Mouse (Mus musculus) urinary bladder, adult 2 months (tissue): ENCODE results near the gene Unc5cl. TPM values are rescaled to one million over a fixed set of nuclear protein-coding genes. Genes with fewer than 3 reads are reported as not detected.

ENCODE experiments used
- DNase-seq: peaks from one replicate; pipeline ENCODE4 v3.0.0; 2022; ENCODE audit warnings: low spot score
- polyA plus RNA-seq: library from polyadenylated mRNA; depleted of rRNA; stranded (reverse); fragments of >200 nt; gene quantifications from 2 replicates; pipeline ENCODE4 v1.2.3, GENCODE M21; 2012

Unc5cl gene
- polyA plus RNA-seq, 1 experiment, result 0.11 TPM

DNA sequence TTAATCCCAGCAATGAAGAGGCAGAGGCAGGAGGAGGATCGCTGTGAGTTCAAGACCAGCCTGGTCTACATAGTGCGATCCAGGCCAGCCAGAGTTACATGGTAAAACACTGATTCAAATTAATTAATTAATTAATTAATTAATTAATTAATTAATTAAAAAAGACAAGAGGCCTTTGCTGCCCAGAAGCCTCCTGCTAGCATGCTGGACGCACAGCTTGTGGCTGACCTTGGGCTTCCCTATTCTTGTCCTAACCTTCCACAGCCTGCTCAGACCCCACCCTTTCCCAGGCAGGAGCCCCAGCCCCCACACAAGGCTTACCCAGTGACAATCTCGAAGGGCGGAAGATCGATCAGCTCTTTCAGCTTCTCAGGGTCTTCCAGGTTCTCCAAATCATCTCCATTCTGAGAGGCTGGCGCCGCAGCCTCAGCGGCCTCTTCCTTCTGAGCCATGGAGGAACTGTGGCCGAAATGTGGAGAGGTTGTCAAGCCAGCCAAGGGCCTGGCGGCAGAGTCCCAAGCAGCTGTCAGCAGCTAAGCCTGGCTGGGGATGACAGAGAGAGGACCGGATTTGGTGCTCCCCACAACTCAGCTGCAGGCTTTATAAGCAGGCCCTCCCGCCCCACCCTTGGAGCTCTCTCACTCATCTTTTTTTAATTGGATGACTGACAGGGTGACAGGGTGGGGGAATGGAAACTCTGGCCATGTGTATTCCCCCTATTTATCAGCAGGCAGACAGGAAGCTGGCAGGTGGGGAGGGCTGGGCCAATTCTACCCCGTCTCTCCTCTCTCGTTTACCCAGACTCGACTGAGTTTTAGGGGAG lies 22.3 kb upstream of the Unc5cl start, which contains the start of gene Apobec2:
Apobec2 (minus strand) TSS at position 773 of the 823 bp plus-strand sequence.
- no peak for DNase-seq

- no peak for DNase-seq
Measured at GRCm38 (mm10) chr17:48433006-48433655, 21.6 kb upstream of the Unc5cl start.

DNA sequence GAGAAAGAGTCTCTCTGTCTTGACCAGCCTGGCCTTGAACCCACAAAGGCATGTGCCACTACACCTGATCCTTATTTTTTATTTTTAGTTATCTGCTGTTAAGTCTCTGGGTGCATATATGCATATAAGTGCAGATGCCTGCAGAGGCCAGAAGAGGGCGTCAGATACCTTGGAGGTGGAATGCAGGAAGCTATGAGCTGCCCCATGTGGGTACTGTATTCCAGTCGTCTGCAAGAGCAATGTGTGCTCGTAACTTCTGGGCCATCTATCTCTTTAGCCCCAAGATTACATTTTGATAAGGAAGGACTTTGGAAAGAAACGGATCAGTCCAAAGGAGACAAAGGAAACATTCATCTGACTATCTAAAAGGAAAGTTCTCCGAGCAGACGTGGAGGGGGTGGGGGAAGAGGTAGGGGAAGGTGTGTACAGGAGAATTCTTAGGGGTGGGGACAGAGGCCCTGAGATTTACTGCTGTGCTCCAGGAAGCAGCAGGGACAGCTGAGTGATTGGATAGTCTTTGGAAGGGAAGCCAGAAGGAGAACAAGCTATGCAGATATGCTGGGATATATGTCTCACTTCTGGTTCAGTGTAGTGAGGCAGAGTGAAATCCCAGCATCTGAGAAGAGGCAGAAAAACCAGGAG lies 20.9 kb upstream of the Unc5cl start:
- DNase-seq, result no peak

GRCm38 (mm10) chr17:48434479-48434878 lies 20.2 kb upstream of the Unc5cl start:
- DNase-seq, result no peak

GRCm38 (mm10) chr17:48436487-48436886 lies 18.2 kb upstream of the Unc5cl start:
- no peak for DNase-seq

DNA sequence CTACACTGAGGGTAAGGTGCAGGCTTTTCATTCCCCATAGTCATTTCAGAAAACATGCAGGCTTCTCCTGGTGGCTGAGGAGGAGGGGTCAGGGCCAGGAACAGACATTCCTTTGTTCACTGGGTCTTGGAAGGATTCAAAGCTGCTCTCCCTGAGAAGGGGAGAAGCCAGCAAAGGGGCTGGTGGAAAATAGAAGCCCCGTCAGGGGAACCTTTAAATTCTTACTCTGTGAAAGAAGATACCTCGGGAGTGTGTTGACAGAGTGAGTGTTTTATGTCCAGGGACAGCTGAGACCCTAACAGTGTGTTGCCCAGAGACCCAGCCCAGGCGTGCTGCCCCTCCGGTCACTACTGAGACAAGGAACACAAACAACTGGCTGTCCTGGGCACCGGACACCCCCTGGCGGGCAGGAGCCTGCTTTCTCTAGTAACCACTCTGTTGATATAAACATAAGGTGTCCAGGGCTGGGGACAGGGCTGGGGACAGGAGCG lies 17.2 kb upstream of the Unc5cl start:
- no peak for DNase-seq

DNA sequence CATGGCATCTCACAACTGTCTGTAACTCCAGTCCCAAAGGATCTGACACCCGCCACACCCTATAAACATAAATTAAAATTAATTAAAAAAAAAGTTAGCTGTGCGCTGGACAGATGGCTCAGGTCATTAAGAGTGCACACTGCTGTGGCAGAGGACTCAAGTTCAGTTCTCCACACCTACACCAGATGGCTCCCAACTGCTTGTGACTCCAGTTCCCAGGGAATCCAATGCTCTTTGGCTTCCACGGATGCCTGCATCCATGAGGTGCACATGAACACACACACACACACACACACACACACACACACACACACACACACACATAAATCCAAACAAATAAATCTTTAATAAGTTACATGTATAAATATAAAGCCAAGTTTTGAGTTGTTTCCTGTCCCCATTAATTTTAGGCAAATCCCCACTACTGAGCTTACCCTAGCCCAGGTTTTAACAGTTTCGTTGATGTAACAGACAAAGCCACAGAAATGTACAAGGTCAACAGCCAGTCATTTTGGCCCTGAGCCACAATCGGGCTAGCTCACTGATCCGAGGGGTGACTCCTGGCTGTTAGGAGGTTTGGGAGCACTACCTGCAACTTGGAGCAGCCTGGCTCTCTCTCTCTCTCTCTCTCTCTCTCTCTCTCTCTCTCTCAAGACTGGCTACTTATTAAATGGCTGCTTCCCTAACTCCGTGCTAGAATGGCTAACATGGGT lies 11.8 kb upstream of the Unc5cl start:
- no peak for DNase-seq

- no peak for DNase-seq
Measured at GRCm38 (mm10) chr17:48443542-48444145, 11.1 kb upstream of the Unc5cl start.

- no peak for DNase-seq
Measured at GRCm38 (mm10) chr17:48447675-48448074, 7.0 kb upstream of the Unc5cl start.

DNA sequence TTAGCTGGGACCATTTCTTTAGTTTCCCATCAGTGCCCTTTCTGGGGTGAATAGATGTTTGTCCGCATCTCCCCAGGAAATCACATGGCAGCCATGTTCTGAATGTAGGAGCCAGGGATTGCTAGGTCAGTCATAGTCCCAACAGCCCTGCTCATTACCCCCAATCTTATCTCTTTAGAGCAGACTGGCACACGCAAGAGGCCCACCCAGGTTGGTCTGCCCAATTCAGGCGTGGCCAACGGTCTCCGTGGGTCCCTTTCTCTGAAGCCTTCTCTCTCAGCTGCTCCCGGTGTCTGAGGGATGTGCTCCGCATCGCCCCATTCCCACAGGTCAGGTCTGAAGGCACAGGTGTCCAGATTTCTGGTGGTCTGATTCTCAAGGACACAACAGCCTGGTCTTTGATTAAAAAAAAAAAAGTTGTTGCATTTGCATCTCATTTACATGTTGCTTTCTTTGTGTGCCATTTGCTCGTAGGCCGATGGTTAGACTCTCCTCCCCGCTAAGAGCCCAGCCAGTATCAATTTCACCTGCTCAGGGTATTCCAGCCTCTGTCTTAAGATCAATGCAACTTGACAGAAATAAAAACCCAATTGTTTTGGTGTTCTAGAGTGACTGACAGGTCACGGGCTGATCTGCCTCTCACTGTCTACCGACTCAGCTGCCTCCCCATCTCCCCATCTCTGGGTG lies 3.9 kb upstream of the Unc5cl start:
- DNase-seq, result no peak

GRCm38 (mm10) chr17:48451353-48451675 lies 3.4 kb upstream of the Unc5cl start, which contains the start of gene Tspo2:
Gene Tspo2 (minus strand): TSS chr17:48451522.
- DNase-seq, result no peak

GRCm38 (mm10) chr17:48451753-48452444 lies 2.8 kb upstream of the Unc5cl start:
- no peak for DNase-seq

- DNase-seq, result no peak
Measured at GRCm38 (mm10) chr17:48453489-48453888, 1.2 kb upstream of the Unc5cl start.

GRCm38 (mm10) chr17:48454190-48454589 lies 511 bp upstream of the Unc5cl start:
- no peak for DNase-seq

DNA sequence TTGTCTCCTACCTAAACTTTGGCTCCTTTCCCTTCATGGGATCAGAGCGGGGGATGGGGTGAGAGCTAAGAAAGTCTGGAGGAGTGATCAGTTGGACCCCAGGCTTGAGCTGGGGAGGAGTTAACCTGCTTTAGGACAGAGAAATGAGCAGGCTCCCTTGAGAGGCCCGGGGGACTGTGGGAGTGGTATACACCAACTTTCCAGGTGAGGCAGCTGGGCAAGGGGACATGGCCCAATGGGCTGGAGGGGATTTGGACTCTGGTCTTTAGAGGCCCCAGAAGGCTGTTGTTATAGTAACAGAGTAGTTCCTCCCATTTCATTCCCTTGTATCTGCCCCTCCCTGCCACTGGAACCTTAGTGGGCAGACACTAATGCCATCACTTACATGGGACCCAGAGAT lies 1.3 kb downstream of the Unc5cl start:
- DNase-seq, result no peak

DNA sequence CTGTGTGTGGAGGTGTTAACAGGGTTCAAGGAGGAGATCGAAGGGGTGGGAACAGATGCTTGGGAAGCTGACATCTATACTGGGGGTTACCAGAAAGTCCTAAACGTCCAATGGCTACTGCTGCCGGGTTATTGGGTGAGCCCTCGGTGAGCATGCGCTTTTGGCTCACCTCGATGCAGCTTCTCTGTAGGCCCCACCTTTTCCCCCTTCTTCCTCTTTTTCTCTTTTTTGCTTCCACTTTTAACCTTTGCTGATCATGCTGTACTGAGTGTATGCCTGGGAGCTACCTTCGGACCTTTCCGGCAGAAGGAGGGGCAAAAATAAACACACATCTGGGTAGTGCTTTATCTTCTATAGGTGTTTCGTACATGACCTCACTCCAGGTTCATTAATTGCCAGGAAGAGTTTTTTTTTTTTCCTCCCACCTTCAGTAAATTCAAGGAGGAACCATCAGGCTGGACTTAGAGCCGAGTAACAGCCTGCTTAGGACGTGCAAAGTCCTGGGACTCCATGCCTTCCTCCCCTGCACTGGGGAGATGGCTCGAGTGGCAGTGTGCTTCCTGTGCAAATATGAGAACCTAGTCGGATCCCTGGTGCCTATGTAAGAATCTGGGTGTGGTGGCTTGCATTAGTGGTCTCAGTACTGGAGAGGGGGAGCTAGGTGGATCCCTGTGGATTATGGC lies 3.4 kb downstream of the Unc5cl start:
- no peak for DNase-seq

DNA sequence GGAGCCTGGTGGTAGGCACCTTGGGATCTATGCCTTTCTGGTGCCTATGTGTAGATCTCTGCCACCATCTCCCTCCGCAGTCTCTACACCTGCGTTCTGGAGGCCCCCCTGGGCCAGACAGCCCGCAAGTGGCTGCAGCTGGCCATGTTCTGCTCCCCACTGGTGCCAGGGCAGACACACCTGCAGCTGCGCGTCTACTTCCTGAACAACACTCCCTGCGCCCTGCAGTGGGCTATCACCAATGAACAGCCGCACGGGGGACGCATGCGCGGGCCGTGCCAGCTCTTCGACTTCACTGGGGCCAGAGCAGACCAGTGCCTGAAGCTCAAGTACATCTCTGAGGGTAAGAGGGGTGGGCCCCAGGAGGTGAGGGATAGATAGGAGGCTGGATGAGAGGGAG lies 7.4 kb downstream of the Unc5cl start:
- DNase-seq, result no peak

- no peak for DNase-seq
Measured at GRCm38 (mm10) chr17:48463391-48463790, 8.7 kb downstream of the Unc5cl start.

DNA sequence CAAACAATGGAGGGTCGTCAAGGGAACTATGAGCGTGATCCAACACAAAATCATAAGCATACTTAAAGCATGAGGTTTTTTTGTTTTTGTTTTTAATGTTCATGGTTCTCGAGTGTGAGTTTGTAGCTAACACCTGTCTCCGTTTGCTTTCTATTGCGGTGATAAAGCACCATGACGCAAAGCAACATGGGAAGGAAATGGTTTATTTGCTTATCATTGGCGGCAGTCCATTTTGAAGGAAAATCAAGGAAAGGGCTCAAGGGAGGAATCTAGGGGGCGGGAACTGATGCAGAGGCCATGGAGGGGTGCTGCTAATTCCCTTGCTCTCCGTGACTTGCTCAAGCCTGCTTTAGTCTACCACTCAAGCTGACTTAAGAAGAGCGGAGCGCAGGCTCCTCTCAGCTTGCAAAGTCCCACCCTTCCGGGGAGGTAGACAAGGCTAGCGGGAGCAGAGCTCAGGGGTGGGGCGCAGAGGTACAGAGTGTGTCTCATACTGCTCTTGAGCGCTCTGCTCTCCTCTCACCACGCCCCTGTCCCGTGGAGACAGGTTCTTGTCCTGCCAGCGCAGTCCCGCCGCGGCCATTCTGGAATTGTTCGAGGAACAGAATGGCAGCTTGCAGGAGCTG lies 12.2 kb downstream of the Unc5cl start:
- DNase-seq, result no peak
